Mouse (Mus musculus) gastrocnemius, postnatal 14 days (tissue): Measurements from ENCODE around the gene Slc5a5. TPM values are rescaled to one million over a fixed set of nuclear protein-coding genes. Genes with fewer than 3 reads are reported as not detected.
A peak's percentile ranks its signal among the peaks of the same experiment; 100 is the strongest.

Source experiments
- DNase-seq: peaks from one replicate; pipeline ENCODE4 v3.0.0; 2021; ENCODE audit warnings: mixed read lengths
- intact Hi-C: fragments of 180-260 bp; cut with DNase I; formaldehyde crosslinking; loops from one replicate; pipeline ENCODE4 v1.15.1; 2025; ENCODE audit warnings: low total_unique reads
- long read RNA-seq, 2 experiments: library from polyadenylated mRNA; stranded (forward); transcript quantifications; one replicate each; pipeline ENCODE4 v2.0.0; 2021
- total RNA-seq, 2 experiments: library from RNA; stranded (reverse); gene quantifications; 2 replicates each; pipeline ENCODE4 v1.2.3; 2021

The Slc5a5 gene
- under 1 TPM in 1 of 2 experiments, not detected in 1; 0.08 TPM for total RNA-seq
- long read RNA-seq, experiment 1: 0 reads
- long read RNA-seq, experiment 2: 0 reads

DNA sequence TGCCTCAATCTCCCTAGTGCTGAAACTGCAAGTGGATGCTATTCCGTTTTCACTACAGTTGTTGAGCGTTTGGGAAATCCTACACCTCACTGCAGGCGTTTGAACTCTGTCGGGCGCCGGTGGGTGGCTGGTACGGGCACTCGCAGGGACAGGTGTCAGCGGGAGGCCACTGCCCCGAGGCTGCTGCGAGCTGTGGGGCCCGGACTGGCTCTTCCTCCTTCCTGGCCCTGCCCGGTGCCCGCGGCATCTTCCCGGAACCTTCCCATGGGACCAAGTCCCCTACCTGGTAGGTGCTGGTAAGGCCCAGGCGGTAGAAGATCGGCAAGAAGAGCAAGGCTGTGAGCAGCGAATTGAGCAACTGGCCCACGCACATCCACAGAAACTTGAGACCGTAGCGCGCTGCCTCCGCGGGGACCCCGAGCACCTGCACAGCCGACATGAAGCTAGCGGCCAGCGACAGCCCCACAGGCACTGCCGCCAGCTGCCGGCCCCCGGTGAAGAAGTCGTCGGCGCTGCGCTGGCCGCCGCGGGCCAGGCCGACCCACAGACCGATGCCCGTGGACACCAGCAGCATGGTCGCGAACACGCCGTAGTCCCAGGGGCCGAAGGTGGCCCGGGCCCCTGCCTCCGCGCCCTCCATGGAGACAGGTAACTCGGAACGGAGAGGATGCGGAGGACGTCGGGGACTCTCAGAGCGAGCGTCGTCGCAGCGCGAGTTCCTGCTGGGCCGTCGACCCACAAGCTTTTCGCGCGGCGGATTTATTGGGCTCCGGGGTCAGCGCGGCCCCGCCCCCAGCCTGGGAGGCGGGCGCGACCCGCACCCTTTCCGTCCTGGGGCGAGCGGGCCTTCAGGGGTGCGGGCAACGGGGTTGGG, at the start of gene Slc5a5:
Gene Slc5a5 (minus strand): TSS at position 736 of the 874 bp plus-strand sequence.
- no peak for DNase-seq
- intact Hi-C loops: no loop called here

DNA sequence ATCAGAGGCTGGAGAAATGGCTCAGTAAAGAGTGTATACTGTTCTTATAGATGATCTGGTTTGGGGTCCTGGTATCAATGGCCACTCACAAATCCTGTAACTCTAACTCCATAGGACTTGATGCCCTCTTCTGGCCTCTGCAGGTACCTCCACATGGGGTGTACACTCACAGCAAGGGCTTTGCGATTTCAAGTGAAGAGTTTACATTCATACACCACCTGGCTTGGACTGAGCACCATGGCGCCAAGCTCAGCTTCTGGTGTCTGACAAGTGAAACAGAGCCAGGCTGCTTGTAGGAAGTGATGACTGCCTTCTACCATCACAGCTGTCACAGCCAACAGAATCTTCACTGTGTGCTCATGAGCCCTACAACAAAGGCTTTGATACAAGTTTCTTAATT, 48.9 kb upstream of the Slc5a5 start:
- no peak for DNase-seq
- intact Hi-C loops: no loop called here

DNA sequence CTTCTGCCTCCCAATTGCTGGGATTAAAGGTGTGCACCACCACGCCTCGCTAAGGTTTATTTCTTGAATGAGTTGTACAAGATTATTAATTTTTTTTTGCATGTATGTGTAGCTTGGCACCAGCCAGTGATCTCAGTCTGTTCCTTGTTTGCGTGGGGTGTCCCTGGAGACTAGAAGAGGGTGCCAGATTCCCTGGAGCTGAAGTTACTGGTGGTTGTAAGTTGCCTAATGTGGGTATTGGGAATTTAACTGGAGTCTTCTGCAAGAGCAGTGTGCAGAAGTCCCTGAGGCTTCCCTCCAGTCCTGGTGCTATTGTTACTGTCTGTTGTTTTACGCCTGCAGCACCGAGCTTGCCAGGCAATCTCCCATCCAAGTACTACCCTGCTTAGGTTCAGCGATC, 44.6 kb upstream of the Slc5a5 start:
- intact Hi-C loops: no loop called here

DNA sequence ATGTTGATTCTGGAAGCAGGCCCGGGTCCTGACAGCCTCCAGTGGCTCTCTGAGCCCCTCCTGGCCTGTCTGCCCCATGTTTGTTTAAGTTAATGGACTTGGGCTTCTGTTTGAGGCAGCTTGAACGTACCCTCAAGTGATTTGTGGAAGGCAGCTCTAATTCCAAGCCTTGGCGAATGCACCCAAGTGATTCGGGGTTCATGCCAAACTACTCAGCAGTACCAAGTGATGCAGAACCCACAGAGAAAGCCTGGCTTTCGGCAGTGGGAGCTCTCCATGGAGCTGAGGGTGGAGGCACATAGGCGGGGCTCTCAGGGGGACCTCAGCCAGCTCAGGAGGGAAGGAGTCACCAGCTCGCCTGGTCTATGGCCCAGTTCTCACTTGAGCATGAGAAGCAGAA, 42.2 kb upstream of the Slc5a5 start:
- DNase-seq: no peak

More for the DNA sequence above, 44.6 kb upstream of the Slc5a5 start:
- no peak for DNase-seq

DNA sequence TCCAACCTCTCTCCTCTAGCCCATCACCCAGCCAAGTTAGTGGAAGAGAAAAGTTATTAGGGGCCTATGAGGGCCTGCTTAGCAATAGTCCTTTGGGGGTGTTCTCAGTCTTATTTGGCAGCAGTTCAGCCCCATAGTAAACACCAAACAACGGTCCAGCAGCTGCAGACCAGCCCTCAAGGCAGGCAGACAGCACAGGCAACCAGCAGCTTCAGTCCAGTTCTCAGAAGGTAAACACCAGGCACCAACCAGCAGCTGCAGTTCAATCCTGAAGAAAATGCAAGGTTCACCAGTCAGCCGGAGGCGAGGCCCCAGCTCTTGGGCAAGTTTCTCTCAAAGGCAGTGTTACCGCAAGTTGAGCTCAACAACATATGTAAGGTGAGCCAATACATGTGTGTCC, 40.5 kb upstream of the Slc5a5 start:
- DNase-seq: no peak
- intact Hi-C loops: no loop called here

More for the DNA sequence above, 42.2 kb upstream of the Slc5a5 start:
- intact Hi-C loops: no loop called here

DNA sequence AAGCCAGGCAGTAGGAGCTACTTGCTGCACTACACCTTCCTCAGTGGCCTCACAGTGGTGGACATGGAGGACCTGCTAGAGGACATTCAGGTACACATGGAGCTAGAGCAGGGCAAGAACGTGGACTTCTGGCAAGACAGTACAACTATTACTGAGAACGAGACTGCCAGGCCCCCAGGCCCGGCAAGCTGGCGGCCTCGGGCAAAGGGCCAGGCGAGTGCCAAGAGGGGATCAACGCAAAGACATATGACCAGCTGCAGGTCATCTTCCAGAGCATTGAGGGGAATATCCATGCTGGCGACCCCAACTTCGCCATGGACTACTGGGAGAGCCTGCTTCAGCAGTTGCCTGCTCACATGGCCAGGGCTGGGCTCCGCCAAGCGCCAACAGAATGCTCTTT, 39.2 kb upstream of the Slc5a5 start:
- intact Hi-C loops: no loop called here
- DNase-seq: no peak

DNA sequence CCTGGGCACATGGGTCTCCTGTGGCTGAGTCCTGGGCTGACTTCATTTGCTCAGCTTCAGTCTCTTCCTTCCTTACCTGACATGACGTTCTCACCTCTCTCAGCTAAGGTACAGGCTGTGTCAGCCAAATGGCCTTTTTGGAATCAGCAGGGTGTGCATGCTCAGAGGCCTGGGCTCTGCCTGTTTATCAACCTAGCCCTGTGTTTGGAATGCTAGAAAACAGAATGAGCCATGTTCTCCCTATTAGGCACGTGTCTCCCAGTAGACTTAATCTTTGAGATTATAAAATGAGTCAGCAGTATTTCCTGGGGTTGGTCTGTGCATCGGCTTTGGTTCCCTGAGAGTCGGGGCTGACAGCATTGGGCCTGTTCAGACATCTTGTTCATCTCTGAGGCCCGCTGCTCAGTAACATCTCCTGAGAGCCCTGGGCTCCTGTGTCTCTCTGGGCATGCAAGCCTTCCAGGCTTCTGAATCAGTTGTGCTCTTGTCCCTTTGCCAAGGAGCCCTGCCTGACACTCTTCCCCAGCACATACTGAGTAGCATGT, 36.3 kb upstream of the Slc5a5 start:
- no peak for DNase-seq
- intact Hi-C loops: no loop called here

DNA sequence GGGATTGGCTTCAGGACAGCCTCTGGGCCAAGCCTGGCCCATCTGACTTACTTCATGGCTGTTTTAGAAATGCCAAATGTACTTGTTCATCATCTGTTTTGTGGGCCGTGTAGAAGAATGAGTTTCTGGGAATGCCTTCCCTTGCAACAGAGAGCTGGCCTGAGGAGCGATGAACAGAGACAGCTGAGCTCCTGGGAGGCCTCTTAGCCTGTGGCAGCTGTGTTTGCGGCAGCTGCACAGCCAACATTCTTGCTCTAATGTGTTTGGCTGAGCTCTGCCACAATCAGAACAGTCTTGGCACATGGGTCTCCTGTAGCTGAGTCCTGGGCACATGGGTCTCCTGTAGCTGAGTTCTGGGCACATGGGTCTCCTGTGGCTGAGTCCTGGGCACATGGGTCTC, 35.5 kb upstream of the Slc5a5 start:
- intact Hi-C loops: no loop called here
- peak; percentile 57 for DNase-seq

DNA sequence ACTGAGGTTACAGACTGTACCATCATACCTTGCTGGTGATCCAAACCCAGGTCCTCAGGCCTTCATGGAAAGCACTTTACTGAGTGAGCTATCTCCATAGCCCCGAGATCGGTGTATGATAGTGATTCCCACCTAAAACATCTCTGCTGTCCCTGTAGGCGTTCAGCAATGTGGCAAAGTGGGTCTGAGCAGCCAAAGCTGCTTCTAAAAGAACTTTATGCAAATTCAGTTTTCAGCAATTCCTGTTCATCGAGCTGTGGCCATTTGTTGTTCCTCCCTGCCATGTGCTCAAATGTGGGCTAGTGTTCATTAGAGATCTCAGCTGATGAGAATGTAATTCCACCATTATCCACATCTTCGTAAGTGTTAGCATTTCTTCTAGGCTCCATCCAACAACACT, 33.8 kb upstream of the Slc5a5 start:
- no peak for DNase-seq
- intact Hi-C loops: no loop called here

DNA sequence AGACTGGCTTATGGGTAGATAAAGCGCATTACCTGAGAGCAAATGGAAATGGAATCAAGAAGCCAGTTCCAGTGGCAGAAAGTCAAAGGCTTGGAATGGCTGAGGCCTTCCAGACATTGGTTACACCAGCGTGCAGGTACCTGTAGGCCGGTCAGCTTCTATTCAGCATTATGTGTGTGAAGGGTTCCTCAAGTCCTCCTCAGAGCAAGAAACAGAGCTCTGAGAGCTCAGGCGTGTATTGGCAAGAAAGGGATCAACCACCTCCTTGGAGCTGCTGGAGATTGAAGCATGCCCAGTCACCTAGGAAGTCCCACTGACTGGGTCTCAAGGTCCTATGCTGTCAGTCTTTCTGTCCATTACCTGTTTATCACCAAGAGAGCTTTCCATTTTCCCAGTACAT, 33.2 kb upstream of the Slc5a5 start:
- DNase-seq: no peak
- intact Hi-C loops: no loop called here

DNA sequence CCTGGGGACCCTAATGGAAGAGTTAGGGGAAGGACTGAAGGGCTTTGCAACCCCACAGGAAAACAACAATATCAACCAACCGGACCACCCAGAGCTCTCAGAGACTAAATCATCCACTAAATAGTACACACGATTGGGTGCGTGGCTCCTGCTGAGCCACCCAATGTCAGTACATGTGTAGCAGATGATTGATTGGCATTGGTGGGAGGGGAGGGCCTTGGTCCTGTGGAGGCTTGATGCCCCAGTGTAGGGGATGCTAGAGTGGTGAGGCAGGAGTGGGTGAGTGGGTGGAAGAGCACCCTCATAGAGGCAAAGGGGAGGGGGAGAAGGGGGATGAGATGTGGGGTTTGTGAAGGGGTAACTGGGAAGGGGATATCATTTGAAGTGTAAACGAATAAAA, 31.6 kb upstream of the Slc5a5 start:
- DNase-seq: no peak
- intact Hi-C loops: no loop called here

DNA sequence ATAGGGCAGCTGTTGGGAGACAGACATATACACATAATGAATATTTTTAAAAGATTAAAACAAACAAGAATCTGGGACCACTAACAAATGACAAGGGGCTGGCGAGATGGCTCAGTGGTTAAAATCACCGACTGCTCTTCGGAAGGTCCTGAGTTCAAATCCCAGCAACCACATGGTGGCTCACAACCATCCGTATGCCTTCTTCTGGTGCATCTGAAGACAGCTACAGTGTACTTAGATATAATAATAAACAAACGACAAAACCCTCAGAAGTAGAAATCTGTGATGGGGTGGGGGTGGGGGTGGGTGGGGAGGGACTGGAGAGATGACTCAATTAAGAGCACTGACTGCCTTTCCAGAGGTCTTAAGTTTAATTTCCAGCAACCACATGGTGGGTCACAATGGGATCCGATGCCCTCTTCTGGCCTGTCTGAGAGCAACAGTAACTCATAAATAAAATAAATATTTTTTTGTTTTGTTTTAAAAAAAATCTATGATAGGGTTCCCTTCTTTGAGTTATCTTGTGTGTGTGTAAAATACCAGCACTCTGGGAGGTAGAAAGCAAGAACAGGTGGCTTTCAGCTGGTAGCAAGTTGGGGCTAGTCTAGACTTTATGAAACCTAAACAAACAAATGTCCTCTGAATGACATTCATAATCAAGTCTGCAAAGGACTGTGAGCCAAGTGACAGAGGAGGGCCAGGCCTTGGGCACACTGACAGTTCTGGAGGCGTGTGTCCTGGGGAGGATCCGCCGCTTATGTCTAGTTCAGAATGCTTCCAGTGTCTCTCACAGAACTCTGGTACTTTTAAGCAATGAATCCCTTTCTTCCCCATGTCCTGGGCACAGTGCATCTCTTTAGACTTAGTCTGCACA, 27.7 kb upstream of the Slc5a5 start:
- intact Hi-C loops: no loop called here
- no peak for DNase-seq

DNA sequence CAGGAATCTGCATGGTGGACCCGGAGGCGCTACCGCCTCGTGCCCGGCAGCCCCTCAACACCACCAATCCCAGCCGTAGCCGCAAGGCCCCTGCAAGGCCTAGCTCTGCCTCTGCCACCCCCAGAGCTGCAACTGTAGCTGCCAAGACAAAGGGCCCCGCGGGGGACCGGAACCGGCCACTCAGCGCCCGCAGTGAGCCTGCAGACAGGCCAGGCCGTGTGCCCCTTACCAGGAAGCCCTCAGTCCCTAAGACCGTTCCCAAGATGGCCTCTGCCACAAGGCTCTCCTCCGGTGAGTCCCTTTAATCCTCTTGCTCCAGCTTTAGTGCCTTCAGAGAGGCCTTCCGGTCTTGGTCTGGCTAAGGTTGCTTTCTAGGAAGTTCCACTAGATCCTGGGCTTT, 22.1 kb upstream of the Slc5a5 start:
- intact Hi-C loops: no loop called here
- no peak for DNase-seq

DNA sequence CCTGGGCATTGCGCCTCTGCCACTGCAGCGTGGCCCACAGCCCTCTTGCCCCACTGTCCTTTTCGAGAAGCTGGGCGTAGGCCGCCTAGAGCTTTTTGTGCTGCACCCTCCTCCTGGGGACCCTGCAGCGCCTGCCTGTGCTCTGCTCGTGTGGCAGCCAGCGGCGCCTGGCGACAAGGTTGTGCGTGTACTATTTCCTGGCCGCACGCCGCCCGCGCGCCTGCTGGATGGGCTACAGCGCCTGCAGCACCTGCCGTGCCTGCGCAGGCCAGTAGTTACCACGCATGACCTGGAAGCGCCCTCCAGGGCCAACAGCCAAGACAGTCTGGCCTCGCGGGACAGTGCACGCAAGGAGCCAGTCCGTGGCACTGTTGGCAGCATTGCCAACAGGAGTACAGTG, 21.0 kb upstream of the Slc5a5 start:
- intact Hi-C loops: no loop called here
- DNase-seq: no peak

DNA sequence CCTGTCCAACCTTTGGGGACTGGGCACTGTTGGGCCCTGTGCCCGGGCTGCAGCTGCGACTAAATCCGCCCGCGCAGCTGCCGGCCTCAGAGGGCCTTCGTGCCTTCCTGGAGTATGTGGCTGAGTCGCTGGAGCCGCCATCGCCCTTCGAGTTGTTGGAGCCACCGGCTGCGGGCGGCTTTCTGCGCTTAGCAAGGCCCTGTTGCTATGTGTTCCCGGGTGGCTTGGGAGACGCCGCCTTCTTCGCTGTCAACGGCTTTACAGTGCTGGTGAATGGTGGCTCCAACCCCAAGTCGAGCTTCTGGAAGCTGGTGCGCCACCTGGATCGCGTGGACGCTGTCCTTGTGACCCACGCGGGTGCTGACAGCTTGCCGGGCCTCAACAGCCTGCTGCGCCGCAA, 20.4 kb upstream of the Slc5a5 start:
- intact Hi-C loops: no loop called here

DNA sequence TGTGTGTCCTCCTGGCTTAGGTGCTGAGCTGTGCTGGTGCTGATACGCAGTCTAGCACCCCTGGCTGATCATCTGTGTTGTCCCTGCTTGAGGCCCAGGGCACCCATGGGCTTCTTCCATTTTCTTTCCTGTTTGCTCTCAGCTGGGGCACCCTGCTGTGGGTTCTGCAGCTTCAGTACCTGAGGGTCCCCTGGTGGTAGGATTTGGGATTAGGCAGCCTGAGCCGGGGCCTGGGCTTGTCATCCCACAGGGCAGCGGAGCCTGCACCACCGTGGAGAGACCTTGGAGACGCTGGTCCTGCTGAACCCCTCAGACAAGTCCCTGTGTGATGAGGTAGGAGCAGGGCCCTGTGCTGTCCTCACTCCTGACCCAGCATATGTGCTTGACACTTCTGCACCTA, 19.0 kb upstream of the Slc5a5 start:
- no peak for DNase-seq
- intact Hi-C loops: no loop called here

More for the DNA sequence above, 20.4 kb upstream of the Slc5a5 start:
- peak; percentile 50 for DNase-seq

DNA sequence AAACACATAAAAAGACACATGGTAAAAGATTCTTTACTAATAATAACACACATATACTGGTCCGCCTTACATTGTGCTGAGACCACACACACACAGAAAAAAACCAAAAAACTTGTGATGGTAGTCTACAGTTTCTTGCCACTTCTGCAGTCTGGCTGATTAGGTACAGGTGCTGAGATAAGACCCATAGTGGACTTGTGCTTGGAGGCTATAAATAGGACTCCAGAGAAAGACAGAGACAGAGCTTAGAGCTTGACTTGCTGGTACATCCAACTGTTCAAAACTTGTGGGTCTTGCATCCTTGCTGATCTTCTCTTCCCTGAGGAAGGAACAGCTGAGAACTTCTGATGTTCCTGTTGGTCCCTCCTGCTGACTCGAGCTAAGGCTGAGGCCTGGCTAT, 15.0 kb upstream of the Slc5a5 start:
- intact Hi-C loops: no loop called here
- no peak for DNase-seq

DNA sequence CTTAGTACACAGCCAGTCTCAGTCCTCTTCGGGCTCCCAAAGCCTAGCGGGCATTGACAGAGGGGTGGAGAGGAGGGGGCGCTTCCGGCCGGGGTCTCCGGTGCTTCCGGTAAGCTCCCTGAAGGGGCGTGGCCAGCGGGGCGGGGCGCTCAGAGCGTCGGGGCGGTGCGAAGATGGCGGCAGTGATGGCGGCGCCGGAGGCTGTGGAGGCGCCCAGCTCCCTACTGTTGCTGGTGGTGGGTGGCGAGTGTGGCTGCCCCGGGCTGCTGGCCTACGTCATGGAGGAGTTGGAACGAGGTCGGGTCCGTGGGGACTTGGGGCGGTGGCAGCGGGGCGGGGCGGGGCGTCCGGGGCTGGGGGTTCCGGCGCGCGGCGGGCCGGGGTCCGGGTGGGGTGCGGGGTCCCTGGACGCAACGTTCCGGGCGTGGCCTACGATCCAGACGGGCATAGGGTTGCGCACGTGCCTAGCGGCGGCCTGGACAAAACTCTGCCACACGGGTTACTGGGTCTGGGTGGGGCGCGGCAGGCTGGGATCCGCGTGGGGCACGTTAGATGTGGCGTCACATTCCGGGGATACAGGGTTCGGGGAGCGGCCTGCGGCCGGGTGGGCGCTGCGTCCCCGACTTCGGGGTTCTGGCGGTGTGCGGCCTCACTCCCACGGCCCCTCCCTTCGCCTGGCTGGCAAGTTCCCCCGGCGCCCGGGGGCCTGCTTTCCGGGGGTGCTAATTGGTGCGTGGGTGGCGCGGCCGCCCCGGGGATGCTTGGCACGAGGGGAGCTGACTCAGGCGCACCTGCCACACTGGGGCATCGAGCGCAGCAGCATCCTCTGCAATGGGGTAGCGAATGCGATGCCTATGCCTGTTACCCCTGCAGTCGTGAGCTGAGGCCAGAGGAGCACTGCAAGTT, 13.5 kb upstream of the Slc5a5 start, which contains the start of gene Map1s:
Gene Map1s (plus strand): TSS at position 102 of the 906 bp plus-strand sequence.
- peak; percentile 74 for DNase-seq
- intact Hi-C loops: no loop called here

DNA sequence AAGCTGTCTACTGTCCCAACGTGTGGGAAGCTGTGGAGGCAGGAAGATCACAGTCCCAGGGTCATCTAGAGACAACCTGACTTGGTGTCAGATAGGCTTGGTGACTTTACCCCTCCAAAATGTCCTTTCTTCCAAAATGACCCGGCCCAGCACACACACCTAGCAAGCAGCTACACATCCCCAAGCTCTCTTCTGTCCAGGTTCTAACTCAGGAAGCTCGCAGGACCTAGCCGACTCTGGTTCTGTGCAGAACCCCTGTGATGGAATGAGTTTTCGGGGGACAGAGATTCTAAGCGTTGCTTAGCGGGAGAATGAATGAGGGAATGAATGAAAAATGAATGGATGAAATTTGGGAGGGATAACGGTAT, 12.9 kb upstream of the Slc5a5 start:
- intact Hi-C loops: no loop called here

More for the DNA sequence above, 12.9 kb upstream of the Slc5a5 start:
- no peak for DNase-seq
